Mouse (Mus musculus) cerebellum, adult (tissue): ENCODE measurements at regions not wholly inside any gene's neighbourhood (a gene's known extent, or its start where the extent isn't known, plus 50 kb on each side); places are given as distances from the start of the nearest gene placed in this dataset.

Experiments used
- ATAC-seq: cut with Nextera tagmentation; 2 replicates; pipeline ENCODE4 v1.9.2; 2017; ENCODE audit warnings: mild to moderate bottlenecking, moderate library complexity, mixed read lengths; ENCODE audit not compliant: insufficient number of reproducible peaks, low FRiP score, low TSS enrichment

- ATAC-seq, result no peak
These were observed 148.9 kb upstream of the Zdhhc25 start for GRCm38 (mm10) chr15:88451241-88451640.

- no peak for ATAC-seq
These were observed 132.0 kb upstream of the Zdhhc25 start for GRCm38 (mm10) chr15:88468107-88468506.

- no peak for ATAC-seq
These were observed 131.3 kb upstream of the Zdhhc25 start for GRCm38 (mm10) chr15:88468810-88469209.

GRCm38 (mm10) chr15:88469508-88470455 is 130.3 kb upstream of the Zdhhc25 start:
- no peak for ATAC-seq

GRCm38 (mm10) chr15:88472351-88473100 is 127.6 kb upstream of the Zdhhc25 start:
- ATAC-seq, result no peak

DNA sequence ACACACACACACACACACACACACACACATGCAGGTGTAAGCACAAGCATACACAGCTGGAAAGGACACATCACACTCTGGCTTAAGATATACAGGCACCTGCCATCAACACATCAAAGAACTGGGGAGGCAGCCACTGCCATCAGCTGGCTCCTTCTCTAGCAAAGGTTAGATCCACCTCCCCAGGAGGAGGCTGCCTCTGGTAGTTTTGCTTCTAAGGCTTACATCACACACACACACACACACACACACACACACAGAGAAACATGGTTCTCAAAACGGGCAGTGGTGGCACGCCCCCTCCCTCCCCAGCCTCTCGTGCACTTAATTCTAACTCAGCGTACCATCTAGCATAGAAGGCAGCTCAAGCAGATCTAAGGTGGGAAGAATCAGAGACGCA is 126.9 kb upstream of the Zdhhc25 start:
- no peak for ATAC-seq

- no peak for ATAC-seq
These were observed 116.6 kb upstream of the Zdhhc25 start for GRCm38 (mm10) chr15:88483471-88483870.

DNA sequence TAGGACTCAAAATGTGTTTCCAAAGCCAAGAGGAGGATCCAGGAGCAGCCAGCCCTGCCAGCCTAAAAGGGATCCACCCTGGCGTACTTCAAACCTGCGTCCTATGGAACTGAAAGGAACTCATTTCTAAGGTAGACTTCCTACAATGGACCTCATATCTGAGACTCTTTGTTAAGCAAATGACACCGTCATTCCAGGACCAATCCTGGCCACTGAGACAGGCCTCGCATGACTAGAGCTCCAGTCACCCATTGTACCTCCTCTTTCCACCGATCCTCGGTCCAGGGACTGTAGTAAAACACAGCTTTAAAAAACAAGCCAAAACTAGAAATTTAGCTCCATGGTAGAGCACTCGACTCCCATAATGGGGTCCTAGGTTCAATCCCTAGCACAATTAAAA is 110.4 kb upstream of the Zdhhc25 start:
- no peak for ATAC-seq

GRCm38 (mm10) chr15:88490316-88491090 is 109.6 kb upstream of the Zdhhc25 start:
- no peak for ATAC-seq

DNA sequence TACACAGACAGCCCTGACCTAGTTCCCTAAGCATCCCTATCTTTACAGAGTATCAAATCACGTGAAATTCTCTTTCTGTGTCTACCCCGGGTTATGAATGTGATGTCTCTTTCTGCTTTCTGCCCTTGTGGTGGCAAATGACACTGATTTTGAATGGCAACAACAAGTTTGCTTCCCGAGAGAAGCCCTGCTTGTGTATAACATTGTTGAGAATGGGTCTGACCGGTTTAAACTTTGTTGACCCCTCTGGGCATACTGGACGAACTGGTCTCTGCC is 109.1 kb upstream of the Zdhhc25 start:
- ATAC-seq, result no peak

GRCm38 (mm10) chr15:88497957-88498356 is 102.1 kb upstream of the Zdhhc25 start:
- ATAC-seq, result no peak

- no peak for ATAC-seq
These were observed 97.8 kb upstream of the Zdhhc25 start for GRCm38 (mm10) chr15:88502311-88502710.

- no peak for ATAC-seq
These were observed 96.2 kb upstream of the Zdhhc25 start for GRCm38 (mm10) chr15:88503896-88504295.

DNA sequence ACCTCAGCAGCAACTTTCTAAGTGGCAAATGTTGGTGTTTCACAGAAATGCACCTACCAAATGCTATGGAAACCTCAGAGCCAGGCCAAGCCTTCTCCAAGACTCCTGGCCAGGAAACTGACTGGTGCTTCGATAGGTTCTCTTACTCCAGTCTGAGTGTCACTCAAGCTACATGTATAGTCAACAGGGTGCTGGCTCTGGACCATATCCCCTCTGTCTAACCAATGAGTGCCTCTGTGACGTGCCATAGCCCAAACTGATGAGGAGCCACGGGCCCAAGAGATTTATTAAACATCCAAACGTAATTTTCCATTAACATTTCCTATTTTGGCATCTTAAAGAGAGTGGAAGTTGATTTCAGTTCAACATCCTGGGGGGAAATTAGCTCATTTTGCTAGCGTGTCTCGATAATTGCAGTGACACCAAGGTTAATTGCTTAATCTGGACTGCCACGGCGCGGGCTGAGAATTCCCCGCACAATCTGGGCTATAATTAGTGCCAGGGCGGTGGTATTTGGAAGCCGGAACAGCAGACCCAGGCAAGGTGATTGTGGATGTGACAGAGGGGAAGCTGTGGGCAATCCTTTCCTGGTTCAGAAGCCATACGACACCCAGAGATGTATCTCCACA is 94.5 kb upstream of the Zdhhc25 start:
- ATAC-seq, result no peak

DNA sequence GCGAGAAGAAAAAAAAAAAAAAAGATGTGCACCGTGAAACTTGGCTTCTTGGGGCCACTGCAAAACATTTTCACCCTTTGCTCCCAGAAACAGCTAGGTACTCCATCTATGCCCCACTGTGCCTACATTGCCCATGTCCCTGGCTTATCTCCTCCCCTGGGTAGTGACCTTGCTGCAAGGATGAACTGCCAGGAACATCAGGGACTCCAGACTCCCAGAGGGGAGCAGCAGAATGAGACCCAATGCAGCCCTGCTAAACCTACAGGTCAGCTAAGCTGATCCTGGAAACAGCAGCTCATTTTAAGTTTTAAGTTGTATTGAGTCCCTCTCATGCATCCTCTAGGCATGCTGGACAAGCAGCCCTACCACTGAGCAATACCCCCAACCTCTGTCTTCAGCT is 92.2 kb upstream of the Zdhhc25 start:
- ATAC-seq, result no peak

DNA sequence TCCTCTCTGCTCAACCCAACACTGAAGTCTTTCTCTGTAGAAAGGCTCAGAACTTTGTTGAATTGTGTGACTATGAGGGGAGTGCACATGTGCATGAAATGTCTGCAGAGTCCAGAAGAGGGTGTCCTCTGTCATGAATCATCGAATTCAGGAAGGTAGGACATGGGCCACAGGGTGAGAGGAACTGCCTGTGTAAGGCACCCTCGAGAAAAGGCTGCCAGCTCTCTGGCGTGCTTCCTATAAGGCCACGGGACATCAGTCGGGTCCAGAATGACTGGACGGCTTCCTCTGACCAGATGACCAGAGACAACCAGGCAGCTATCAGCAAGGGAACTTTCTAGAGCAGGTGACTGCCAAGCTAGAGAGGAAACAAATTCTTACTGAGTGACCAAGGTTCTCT is 91.1 kb upstream of the Zdhhc25 start:
- ATAC-seq, result no peak

- no peak for ATAC-seq
These were observed 90.5 kb upstream of the Zdhhc25 start for GRCm38 (mm10) chr15:88509626-88510025.

- no peak for ATAC-seq
These were observed 86.0 kb upstream of the Zdhhc25 start for GRCm38 (mm10) chr15:88514091-88514490.

- no peak for ATAC-seq
These were observed 68.9 kb upstream of the Zdhhc25 start for GRCm38 (mm10) chr15:88531218-88531617.

DNA sequence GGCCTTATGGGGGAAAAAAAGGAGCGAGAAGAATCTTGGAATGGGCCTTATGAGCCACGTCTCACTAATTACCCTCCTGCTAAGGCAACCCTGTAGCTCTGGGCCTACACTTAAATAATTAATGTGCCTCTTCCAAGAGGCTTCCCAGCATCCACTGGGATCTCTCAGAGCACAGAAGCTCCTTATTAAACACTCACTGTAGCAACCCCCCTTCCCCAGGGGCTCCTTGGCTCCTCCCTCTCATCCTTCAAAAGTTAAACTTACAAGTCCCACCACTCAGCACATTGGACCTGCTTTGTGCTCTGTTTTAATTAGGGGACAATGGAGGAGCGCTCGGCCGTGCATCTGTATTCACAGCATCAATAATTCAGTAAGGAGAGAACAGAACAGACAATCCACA is 68.1 kb upstream of the Zdhhc25 start:
- no peak for ATAC-seq

- no peak for ATAC-seq
These were observed 66.7 kb upstream of the Zdhhc25 start for GRCm38 (mm10) chr15:88533354-88533753.
